Mouse (Mus musculus): ENCODE results near the gene Kdm6b.

Gene Kdm6b

DNA sequence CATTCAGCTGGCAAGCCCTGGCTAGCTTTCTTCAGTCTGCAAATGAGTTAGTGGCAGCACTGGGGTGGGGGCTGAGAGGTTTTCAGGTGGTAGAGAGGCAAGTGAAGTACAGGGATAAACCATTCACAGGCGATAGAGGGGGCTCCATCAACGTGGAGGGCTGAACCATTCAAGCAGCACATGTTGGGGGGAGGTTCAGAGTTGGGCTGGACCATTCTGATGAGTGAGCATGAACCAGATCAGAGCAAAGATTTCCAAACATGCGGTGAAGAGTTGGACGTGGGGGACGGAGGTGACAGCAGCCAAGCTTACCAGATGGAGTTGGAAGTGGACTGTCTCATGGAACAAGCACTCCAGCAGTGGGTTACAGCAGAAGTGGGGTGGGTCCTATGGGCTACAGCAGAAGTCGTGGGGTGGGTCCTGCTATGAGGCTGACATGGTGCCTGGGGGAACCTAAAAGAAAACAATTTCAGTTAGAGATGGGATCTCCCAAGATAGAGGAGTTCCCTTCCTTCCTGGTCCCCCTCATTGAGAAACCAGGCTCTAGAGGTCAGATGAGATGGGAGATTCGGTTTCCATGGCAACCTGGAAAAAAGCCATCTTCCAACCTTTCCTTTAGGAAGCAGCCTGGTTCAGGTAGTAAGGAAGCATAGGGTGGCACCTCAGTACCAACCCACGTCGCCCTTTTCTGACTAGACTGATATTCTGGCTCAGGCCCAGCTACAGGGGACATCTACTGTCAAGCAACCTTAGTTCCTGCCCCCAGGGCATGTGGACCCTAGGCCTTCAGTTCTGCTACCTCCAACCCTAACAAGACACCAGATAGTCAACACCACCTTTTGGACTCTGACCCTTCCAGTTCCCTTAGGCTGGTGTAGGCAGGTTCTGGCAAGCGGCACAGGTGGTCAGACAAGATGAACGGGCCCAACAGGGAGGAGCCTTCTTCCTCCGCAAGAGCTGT is at the start of gene Kdm6b:
TSS of gene Kdm6b (minus strand) at position 455 of the 961 bp plus-strand sequence.
- peak; percentile 89 for DNase-seq (ENCODE audit: low read depth, low spot score)

DNA sequence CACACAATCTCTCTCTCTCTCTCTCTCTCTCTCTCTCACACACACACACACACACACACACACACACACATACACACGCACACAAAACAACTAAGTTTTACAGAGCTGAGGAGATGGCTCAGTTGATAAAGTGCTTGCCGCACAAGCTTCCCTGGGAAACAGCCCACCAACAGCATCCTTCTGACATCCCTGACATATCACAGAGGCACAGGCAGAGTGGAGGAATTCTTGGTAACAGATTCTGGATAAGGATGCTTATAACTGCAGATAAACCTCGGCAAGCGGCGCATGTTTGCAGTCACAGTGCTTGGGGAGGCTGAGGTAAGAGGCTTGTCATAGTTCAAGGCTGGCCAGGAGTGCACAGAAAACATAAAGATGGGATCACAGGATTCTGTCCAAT is 48.1 kb upstream of the Kdm6b start:
- DNase-seq (ENCODE audit: low read depth, low spot score) = no peak

DNA sequence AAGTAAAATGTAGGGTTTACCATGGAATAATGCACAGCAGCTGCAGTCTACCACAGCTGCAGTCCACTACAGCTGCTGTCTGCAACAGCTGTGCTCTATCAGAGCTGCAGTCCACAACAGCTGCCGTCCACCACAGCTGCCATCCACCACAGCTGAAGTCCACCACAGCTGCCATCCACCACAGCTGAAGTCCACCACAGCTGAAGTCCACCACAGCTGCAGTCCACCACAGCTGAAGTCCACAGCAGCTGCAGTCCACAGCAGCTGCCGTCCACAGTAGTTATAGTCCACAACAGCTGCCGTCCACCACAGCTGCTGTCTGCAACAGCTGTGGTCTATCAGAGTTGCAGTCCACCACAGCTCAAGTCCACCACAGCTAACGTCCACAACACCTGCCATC is 46.4 kb upstream of the Kdm6b start:
- no peak for DNase-seq (ENCODE audit: low read depth, low spot score)

DNA sequence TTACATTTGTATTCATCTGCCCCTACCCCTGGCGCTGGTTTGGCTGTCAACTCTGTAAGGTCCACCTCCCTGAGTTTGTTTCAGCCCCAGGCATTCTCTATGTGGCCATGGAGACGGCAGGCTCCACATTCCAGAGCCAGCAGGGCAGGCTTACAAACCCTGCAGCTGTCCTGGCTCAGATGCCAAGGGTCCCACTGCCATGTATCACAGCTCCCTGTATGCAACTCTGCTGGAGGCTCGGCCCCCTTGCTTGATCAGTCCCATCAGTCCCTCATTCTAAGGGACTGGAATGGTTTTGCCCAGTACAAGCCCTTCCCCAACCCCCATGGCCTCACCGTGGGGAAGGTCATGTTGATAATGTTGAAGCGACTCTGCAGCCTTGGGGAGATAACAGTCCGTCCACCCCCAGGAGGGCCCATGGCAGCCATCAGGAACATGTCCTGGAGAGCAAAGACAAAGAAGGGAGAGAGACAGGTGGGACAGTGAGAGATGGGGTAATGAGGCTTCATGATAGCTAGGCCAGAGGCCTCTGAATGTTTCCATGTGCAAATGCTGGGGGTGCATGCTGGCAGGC is 43.6 kb upstream of the Kdm6b start:
- DNase-seq (ENCODE audit: low read depth, low spot score) = no peak

DNA sequence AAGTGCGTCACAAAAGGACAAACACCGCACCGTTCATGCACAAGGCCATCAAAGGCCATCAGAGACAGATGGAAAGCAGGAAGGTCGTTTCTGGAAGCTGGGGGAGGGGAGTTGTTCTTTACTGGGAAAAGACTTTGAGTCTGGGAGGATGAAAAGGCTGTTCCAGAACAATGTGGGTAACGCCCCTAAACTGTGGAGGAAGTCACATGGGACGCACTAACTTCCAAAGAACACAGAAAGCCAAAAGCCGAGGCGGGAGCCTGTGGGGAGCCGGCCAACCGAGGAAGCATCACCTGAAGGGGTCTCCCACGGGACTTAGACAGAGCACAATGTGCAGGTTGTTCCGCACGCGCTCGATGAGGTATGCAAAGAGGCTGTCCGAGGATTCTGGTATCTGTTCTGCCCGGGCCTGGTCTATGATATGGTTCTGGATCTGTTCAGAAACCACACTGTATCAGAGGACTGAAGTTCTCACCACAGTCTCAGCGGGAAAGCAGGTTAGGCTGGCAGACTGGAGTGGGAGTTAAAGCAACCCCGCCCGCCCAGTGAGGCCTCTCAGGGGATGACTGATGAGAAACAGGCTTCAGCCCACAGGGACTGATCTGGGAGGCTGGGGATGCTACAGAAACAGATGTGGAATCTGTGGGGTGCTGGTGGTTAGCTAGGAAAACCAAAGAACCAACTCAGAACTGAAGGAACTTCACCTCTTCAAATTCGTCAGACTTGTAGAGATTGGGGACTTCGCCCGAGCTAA is 38.8 kb upstream of the Kdm6b start:
- peak; percentile 88 for DNase-seq (ENCODE audit: low read depth, low spot score)

DNA sequence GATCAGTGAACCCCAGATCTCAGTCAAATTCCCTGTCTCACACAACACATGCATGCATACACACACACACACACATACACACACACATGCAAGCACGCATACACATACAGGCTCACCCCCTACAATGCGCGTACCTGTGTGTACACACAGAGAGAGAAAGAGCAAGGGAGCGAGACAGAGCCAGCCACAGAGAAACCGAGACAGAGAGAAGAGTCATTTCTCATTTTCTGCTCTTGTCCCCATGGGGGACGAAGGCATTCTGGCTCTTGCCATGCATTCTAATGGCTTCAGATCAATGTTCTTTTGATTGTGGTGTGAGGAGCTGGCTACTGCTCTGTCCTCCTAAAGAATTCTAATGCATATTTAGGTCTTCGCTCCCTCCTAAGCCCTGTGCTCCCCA is 33.8 kb upstream of the Kdm6b start:
- no peak for DNase-seq (ENCODE audit: low read depth, low spot score)

DNA sequence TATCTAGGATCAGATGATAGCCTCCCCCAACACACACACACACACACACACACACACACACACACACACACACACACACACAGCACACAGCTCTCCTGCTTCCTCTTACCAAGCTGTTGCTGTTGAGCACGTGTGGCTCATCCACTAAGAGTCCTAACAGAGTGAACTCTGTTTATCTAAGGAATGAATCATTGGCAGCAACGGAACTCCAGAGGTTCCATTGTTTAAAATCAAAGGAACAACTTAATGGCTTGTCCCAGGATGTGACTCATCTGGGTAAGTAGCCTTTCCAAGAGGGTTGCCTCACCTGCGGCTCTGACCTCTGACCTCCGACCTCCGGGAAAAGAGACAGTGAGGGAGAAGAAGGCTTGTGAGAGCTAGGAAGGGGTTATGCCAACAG is 29.9 kb upstream of the Kdm6b start:
- DNase-seq (ENCODE audit: low read depth, low spot score) = peak; percentile 71

DNA sequence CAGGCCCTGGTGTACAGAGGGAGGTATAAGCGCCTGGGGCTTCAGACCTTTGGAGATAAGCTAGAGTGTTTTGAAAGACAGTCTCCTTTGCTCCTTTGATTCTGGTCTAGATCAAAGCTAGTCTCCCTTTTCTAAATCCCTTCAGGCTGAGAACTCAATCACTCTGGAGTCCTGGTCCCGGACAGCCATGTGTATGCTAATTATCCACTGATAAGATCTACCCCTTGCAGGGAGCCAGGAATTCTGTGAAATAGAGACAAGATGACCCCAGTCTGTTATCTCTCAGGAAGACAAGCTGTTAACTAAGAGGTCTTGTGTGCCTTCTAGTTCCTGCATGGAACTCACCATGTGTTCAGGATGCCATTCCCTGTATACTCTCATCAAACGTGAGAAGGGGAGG is 23.8 kb upstream of the Kdm6b start:
- DNase-seq (ENCODE audit: low read depth, low spot score) = peak; percentile 51

DNA sequence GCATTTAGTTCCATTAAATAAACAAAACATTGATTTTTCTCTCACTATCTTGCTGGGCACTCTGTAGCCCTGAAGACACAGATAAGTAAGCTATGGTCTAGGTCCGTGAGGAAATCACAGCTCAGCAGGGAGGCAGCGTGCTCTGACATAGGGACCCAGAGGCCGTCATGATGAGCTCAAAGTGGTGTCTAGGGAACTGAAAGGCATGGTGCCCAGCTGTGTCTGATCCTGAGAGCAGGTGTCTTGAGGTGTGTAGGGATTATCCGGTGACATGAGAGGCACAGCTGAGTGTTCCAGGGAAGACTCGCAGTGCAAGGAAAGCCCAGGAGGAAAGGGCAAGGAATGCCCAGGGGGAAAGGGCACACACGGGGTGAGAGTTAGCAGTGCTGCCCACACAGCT is 19.7 kb upstream of the Kdm6b start:
- no peak for DNase-seq (ENCODE audit: low read depth, low spot score)

DNA sequence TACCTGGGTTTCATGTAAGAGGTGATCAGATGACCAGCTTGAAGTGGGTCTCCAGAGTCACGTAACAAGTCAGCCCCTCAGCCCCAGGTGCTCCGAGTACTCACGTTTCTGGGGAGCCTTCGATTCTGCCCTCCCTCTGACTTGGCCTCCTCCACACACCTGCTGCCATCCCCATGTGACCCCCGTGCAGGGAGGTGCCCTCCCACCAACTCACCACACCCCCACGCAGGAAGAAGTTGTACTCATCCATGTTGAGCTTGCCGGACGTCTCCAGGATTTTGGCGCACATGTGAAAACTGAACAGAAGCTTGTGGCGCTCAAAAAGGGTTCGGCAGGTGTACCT is 19.1 kb upstream of the Kdm6b start:
- no peak for DNase-seq (ENCODE audit: low read depth, low spot score)

DNA sequence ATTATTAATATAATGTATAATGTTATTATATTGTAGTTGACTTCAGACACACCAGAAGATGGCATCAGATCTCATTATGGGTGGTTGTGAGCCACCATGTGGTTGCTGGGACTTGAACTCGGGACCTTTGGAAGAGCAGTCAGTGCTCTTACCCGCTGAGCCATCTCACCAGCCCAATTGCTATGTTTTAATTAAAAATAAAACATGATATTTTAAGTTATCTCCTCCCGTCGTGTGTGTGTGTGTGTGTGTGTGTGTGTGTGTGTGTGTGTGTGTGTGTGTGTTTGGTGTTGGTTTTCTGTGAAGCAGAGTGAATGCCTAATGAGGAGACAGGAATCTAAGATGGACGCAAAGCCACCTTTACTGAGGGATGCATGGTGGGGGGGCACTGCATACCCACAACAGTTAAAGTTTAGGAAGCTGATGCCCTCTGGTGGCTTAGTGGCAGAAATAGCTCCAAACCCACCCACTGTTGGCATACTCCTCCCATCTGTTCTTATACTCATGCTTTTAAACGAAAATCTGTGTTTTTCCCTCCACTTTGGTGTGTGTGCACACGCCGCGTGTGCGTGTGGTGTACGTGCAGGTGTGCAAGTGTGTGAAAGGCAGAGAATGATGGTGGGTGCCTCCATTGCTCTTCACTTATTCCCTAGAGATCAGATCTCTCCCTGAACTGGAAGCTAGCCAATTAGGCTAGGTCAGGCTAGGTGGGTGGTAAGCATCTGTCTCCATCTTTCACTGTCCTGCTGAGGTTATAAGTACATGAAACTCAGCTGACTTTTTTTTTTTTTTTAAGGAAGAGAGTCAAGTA is 18.6 kb upstream of the Kdm6b start:
- peak; percentile 88 for DNase-seq (ENCODE audit: low read depth, low spot score)

DNA sequence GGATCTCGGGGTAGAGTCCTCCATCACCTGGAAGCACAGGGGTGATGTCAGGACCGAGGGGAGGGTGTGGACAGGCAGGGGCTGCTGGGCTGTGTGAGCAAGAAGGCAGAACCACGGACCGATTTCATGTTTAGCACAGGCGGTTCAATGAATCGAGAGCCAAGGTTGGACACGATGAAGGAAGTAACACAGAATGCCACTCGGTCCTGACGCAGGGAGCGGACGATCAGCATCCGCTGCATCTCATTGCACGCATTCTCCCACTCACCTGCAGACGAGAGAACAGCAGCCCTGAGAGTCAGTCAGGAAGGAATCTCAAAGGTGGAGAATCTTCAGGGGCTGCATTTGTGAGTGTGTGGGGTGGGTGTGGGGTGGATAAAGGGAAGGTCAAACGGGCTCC is 17.2 kb upstream of the Kdm6b start:
- no peak for DNase-seq (ENCODE audit: low read depth, low spot score)

DNA sequence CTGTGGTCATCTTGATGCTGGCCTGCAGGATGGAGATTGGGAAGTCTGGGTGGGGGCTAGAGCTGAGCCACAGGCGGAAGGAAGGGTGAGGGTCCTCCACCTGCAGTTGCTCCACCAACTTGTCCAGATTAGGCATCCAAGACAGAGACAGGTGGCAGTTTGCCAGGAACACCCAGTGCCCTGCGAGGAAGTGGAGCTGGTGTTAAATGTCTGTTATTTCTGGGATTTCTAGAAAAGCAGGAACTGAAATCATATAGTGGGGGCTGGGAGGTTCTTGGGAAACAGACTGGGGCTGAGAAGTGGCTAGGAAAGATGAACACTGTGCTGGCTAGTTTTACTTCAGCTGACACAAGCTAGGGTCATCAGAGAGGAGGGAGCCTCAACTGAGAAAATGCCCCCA is 15.8 kb upstream of the Kdm6b start:
- no peak for DNase-seq (ENCODE audit: low read depth, low spot score)

DNA sequence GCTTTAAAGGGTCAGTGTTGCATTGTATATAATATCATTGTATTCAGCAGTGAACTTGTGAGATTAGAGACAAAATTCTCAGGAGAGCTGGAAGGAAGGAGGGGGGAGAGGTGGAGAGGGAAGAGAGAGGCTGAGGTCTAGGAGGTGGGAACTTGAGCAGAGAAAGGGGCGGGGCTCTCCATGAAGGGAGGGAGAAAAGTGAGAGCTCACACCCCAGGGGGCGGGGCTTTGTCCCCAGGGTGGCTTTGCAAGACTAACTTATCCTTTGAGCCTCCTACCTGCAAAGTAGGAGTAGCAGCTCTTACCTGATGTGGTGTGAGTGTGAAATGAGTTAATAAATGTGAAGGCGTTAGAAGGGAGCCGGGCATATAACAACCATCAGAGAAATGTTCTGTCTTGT is 15.3 kb upstream of the Kdm6b start:
- DNase-seq (ENCODE audit: low read depth, low spot score) = peak; percentile 88

DNA sequence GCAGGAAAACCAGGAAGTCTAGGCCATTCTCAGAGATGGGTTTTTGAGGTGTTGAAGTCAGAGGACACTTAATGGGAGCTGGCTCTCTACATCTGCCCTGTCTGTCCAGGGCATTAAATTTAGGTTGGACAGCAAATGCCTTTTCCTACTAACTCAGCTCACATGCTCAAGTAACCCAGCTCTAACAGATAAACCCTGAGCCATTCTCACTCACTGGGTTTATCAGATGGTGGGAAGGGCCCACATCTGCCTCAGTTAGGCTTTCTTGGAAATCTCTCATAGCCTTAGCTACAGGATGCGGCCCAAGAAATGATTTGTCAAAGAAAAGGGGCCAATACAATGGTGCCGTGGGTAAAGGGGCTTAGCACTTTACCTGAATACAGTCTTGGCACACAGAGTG is 12.8 kb upstream of the Kdm6b start:
- DNase-seq (ENCODE audit: low read depth, low spot score) = no peak

DNA sequence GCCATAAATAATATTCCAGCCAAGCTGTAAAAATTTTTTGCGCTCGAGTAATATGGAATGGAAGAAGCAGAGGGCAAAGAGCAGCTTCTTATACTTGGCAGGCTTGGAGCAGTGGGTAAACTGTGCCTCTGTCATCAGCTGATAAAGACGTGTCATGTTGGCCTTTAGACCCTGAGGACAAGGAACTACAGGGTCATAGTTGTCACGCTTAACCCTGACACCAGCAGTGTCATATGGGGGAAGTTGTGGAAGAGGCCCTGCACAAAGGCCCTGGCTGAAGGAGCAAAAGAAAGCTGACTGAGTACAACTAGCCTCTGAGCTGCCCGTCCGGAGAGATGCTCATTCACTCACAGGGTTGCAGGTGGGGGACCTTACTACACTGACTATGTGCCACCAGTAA is 10.4 kb upstream of the Kdm6b start:
- DNase-seq (ENCODE audit: low read depth, low spot score) = no peak

DNA sequence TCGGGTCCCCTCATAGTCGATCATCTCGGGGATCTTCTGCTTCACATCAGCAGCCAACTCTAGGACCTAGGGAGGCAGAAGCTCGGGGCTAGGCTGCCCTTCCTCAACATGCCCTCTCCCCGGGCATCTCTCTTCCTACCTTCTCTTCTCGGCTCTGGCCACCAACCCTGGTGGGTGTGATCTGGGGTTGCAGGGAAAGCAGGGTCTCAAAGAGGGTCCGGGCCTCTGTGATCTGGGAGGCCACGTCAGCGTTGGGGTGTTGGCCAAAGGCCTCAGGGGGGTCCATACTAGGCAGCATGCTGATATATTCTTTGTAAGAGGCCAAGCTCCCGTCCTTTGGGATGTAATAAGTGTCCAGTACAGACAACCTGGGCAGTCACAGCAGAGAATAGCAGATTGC is 9.4 kb upstream of the Kdm6b start:
- no peak for DNase-seq (ENCODE audit: low read depth, low spot score)

DNA sequence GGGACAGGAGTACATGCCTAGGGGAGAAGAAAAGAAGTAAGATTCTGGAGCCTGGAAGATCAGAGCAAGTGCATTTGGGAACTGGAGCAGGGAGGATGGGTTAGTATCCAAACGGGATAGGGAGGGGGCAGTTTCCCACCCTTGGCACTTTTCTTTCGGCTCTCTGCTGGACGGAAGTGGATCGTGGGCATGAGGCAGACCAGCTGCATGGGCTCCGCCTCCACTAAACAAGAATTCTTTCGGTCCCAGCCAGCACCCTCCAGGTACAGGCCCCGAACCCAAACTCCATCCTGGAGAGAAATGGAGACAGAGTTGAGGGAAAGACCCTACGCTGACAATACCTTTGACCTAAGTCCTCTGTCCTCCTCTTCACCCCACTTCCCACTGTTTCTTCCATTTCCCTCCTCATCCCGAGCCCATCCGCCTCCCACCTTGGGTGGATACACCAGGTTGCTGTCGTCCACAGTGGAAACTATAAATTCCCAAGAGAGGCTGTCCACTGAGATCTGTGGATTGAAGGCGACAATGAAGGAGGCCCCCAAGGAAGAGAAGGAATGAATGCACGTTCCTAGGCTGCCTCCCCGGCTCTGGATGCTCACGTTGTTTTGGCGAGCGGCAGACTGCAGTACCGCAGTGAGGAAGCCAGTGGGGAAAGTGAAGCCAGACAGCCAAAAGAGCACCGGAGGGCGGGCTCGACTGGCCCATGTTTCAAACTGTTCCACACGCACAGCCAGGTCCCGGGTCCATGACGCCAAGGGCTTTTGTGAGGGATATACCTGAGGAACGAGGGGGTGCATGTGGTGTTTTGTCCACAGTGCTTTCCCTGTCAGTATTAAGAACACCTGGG is 7.9 kb upstream of the Kdm6b start:
- DNase-seq (ENCODE audit: low read depth, low spot score) = no peak

DNA sequence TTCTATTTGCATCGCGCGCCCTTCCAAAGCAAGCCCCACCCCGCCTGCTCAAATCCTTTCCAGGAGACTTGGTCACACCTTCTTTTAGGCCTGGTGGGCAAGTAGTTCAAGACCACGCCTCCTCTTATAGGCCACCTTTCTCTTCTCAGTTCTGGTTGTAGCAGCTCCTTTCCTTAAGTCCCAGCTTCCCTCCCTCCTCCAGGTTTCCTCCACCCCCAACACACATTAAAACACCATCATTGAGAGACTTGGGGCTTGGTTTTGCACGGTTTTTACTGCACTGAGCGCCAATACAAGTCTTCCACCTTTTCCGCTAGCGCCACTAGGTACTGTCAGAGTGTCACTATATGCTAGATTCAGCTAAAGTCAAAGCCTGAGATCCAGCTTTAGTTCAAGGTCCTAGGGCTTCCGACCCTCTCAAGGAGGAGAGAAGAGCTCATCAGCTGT is 7.1 kb upstream of the Kdm6b start:
- no peak for DNase-seq (ENCODE audit: low read depth, low spot score)

DNA sequence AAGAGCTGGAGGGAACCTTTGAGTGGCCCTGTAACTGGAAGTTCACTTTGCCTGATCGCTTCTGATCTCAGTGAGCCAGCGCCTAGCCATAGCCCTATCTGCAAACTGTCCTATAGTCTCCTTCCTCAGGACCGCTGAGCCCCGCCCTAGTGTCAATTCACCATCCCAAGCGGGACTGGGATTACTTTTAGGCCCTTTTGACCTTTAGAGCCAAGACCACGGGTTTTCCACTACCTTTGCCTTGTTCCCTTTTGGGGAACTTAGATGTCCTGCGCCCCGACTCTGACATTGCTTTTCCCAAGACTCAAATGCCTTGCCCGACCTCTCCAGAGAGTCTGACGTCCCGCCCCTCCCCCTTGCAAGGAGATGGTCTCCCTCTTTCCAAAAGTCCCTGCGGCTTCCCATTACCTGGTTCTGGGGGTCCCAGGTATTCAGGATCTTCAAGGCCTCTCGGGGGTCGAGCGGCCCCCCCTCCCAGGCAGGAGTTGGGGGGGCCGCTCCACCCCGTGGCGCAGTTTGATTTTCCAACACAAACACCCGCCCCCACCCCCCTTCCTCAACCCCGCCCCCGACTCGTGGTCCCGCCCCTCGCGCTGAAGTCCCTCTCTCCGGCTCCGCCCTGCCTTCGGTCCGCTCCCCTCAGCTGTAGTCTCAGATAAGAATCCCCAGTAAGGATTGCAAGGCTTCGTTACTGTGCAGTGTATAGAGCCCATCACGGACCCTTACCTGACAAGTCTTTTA is 6.5 kb upstream of the Kdm6b start:
- peak; percentile 91 for DNase-seq (ENCODE audit: low read depth, low spot score)

Measured in R1 (cell line).